Mouse (Mus musculus) forebrain, embryonic 13.5 days (tissue): Measurements from ENCODE around the gene Cpne4. TPM values are rescaled to one million over a fixed set of nuclear protein-coding genes. Genes with fewer than 3 reads are reported as not detected.

Experiments used
- ATAC-seq: fragments of 200-750 bp; cut with Nextera tagmentation; 2 replicates; pipeline ENCODE4 v1.8.0; 2017
- H3K27ac ChIP-seq: fragments of 300-500 bp; sonication (generic); 2 replicates; pipeline ENCODE4 v1.5.1; 2015; ENCODE audit warnings: inconsistent platforms, mild to moderate bottlenecking, moderate library complexity
- H3K27me3 ChIP-seq: fragments of 300-500 bp; sonication (generic); 2 replicates; pipeline ENCODE4 v1.6.1; 2015; ENCODE audit warnings: mild to moderate bottlenecking, inconsistent platforms
- H3K36me3 ChIP-seq: fragments of 300-500 bp; sonication (generic); 2 replicates; pipeline ENCODE4 v1.6.1; 2015; ENCODE audit warnings: mild to moderate bottlenecking, inconsistent platforms; ENCODE audit not compliant: poor library complexity, severe bottlenecking
- H3K4me1 ChIP-seq: fragments of 300-500 bp; sonication (generic); 2 replicates; pipeline ENCODE4 v1.6.1; 2015; ENCODE audit warnings: inconsistent platforms
- H3K4me2 ChIP-seq: fragments of 300-500 bp; sonication (generic); 2 replicates; pipeline ENCODE4 v1.6.1; 2015; ENCODE audit warnings: inconsistent platforms, mild to moderate bottlenecking, moderate library complexity
- H3K4me3 ChIP-seq: fragments of 300-500 bp; sonication (generic); 2 replicates; pipeline ENCODE4 v1.5.1; 2015; ENCODE audit warnings: mild to moderate bottlenecking, inconsistent platforms
- H3K9ac ChIP-seq: fragments of 300-500 bp; sonication (generic); 2 replicates; pipeline ENCODE4 v1.6.1; 2015; ENCODE audit warnings: mild to moderate bottlenecking, inconsistent platforms
- H3K9me3 ChIP-seq: fragments of 300-500 bp; sonication (generic); replicated peaks from 2 replicates; pipeline ENCODE4 v1.6.1; 2016; ENCODE audit warnings: inconsistent platforms
- WGBS: fragments of 180-500 bp; shearing (Covaris S2); methylation state at CpG from one replicate; pipeline ENCODE4 v1.1.7; 2015; 5-methylcytosine and 5-hydroxymethylcytosine counted together
- microRNA-seq: library from miRNA; unstranded; fragments of <30 nt; microRNA quantifications from one replicate; pipeline ENCODE4, GENCODE M21; 2016
- polyA plus RNA-seq: library from polyadenylated mRNA; unstranded; fragments of >200 nt; fragmentation: Nextera tagmentation; extraction: Ambion mirVana; gene quantifications from 2 replicates; pipeline ENCODE4 v1.2.1, GENCODE M21; 2015

Gene Cpne4
- polyA plus RNA-seq, 1 experiment from 2014 or later: 6.1 TPM

GRCm38 (mm10) chr9:105053812-105054211, 506.7 kb downstream of the Cpne4 start:
- Histone ChIP-seq H3K4me1 (peaks cover 9% of the 10 kb centered on the region; the same call in 1 of the 2 replicates), H3K4me2 (peak overlapping the region; percentile 68), H3K36me3 (peaks cover 37% of the 10 kb centered on the region), H3K27ac (no peak overlapping the region), H3K4me3 (peak overlapping the region; percentile 82), H3K9ac (peak overlapping the region; percentile 85), H3K27me3 (no peaks in the 10 kb centered on the region), H3K9me3 (no peaks in the 10 kb centered on the region)
- no peak for ATAC-seq
- WGBS: 59% methylated on average over 4 of the region's 4 CpGs

- Histone ChIP-seq H3K9me3 (no peaks in the 10 kb centered on the region), H3K27me3 (no peaks in the 10 kb centered on the region), H3K36me3 (peaks cover 75% of the 10 kb centered on the region), H3K4me1 (0 out of 2 replicates have a peak, but pooled peaks cover 4% of the 10 kb centered on the region), H3K4me2 (no peak overlapping the region), H3K27ac (no peak overlapping the region), H3K4me3 (no peak overlapping the region), H3K9ac (no peak overlapping the region)
- 76% methylated on average over 10 of the region's 10 CpGs for WGBS
- no peak for ATAC-seq
Measured at GRCm38 (mm10) chr9:105069106-105069505, 522.0 kb downstream of the Cpne4 start.

GRCm38 (mm10) chr9:105072991-105073748, 526.1 kb downstream of the Cpne4 start:
- no peak overlapping the region for H3K4me3 ChIP-seq
- H3K36me3 ChIP-seq: peaks cover 67% of the 10 kb centered on the region
- H3K9ac ChIP-seq: no peak overlapping the region
- WGBS: 50% methylated on average over 4 of the region's 4 CpGs
- no peak overlapping the region for H3K27ac ChIP-seq
- no peak for ATAC-seq
- 0 out of 2 replicates have a peak, but pooled peaks cover 4% of the 10 kb centered on the region for H3K4me1 ChIP-seq
- H3K27me3 ChIP-seq: no peaks in the 10 kb centered on the region
- no peak overlapping the region for H3K4me2 ChIP-seq
- H3K9me3 ChIP-seq: no peaks in the 10 kb centered on the region

- no peaks in the 10 kb centered on the region for H3K9me3 ChIP-seq
- 88% methylated on average over 8 of the region's 8 CpGs for WGBS
- H3K4me3 ChIP-seq: no peak overlapping the region
- peaks cover 65% of the 10 kb centered on the region for H3K36me3 ChIP-seq
- H3K9ac ChIP-seq: no peak overlapping the region
- no peak for ATAC-seq
- no peak overlapping the region for H3K27ac ChIP-seq
- H3K4me1 ChIP-seq: no peaks in the 10 kb centered on the region
- no peak overlapping the region for H3K4me2 ChIP-seq
- H3K27me3 ChIP-seq: no peaks in the 10 kb centered on the region
Measured at GRCm38 (mm10) chr9:105074851-105075250, 527.8 kb downstream of the Cpne4 start.

- Histone ChIP-seq H3K9ac (no peak overlapping the region), H3K36me3 (peaks cover 50% of the 10 kb centered on the region), H3K4me1 (no peaks in the 10 kb centered on the region), H3K4me3 (no peak overlapping the region), H3K27ac (no peak overlapping the region), H3K27me3 (no peaks in the 10 kb centered on the region), H3K4me2 (no peak overlapping the region), H3K9me3 (no peaks in the 10 kb centered on the region)
- WGBS: 90% methylated on average over 13 of the region's 13 CpGs
- ATAC-seq: no peak
Measured at GRCm38 (mm10) chr9:105076756-105077424, 529.8 kb downstream of the Cpne4 start.

GRCm38 (mm10) chr9:105078460-105078859, 531.4 kb downstream of the Cpne4 start:
- Histone ChIP-seq H3K4me1 (no peaks in the 10 kb centered on the region), H3K9ac (no peak overlapping the region), H3K9me3 (no peaks in the 10 kb centered on the region), H3K4me2 (no peak overlapping the region), H3K27ac (no peak overlapping the region), H3K36me3 (peaks cover 36% of the 10 kb centered on the region), H3K27me3 (no peaks in the 10 kb centered on the region), H3K4me3 (no peak overlapping the region)
- ATAC-seq: no peak
- 92% methylated on average over 4 of the region's 4 CpGs for WGBS

- no peaks in the 10 kb centered on the region for H3K9me3 ChIP-seq
- no peak overlapping the region for H3K27ac ChIP-seq
- no peak for ATAC-seq
- no peak overlapping the region for H3K4me2 ChIP-seq
- no peaks in the 10 kb centered on the region for H3K4me1 ChIP-seq
- no peak overlapping the region for H3K4me3 ChIP-seq
- H3K27me3 ChIP-seq: no peaks in the 10 kb centered on the region
- 89% methylated on average over 3 of the region's 3 CpGs for WGBS
- no peak overlapping the region for H3K9ac ChIP-seq
- peaks cover 20% of the 10 kb centered on the region for H3K36me3 ChIP-seq
Measured at GRCm38 (mm10) chr9:105080246-105080645, 533.2 kb downstream of the Cpne4 start.

Small RNA genes within 50 kb of the gene (microRNA-seq; reads per million reads assigned to microRNA genes)
- not detected for gene Gm23391

Other genes starting within 250 kb of the Cpne4 start
- 0.14 TPM in 1 of 2 replicates, not detected in the other for gene Acpp, start 209.5 kb upstream of the Cpne4 start, polyA plus RNA-seq